Mouse (Mus musculus): ENCODE data around the gene Trex2. TPM values are rescaled to one million over a fixed set of nuclear protein-coding genes. Genes with fewer than 3 reads are reported as not detected.

Gene Trex2
- polyA plus RNA-seq, 1 experiment = not detected

GRCm38 (mm10) chrX:73432850-73433249 is 2.3 kb downstream of the Trex2 start:
- H3K36me3 ChIP-seq (ENCODE audit: control insufficient read depth, insufficient read depth) = no peaks in the 10 kb centered on the region
- H3K27me3 ChIP-seq (ENCODE audit: control insufficient read depth, insufficient read depth, insufficient read length) = no peaks in the 10 kb centered on the region
- TF ChIP-seq POLR2A (IDR thresholded peaks at IDR 0.05; ENCODE audit: insufficient read length, low read depth) (no peak), E2F4 (IDR thresholded peaks at IDR 0.05; ENCODE audit: insufficient read depth) (no peak), SRF (IDR thresholded peaks at IDR 0.05; ENCODE audit: control insufficient read depth, insufficient read length, low read depth) (no peak), MYOD1 (IDR thresholded peaks at IDR 0.05; ENCODE audit: control insufficient read depth in 1 of 3, insufficient read length in 2 of 3, low read depth in 2 of 3) (no peak), MAX (IDR thresholded peaks at IDR 0.05; ENCODE audit: low read depth) (no peak), TCF12 (IDR thresholded peaks at IDR 0.05; ENCODE audit: insufficient read depth, poor library complexity, severe bottlenecking) (no peak), REST (IDR thresholded peaks at IDR 0.05; ENCODE audit: insufficient read depth, insufficient read length) (no peak), POLR2AphosphoS2 (IDR thresholded peaks at IDR 0.05; ENCODE audit: insufficient read length, low read depth) (no peak)
- no peak overlapping the region for H3ac ChIP-seq (ENCODE audit: control insufficient read depth, insufficient read length)
- H3K4me2 ChIP-seq (ENCODE audit: low read depth) = no peak overlapping the region
- H3K79me2 ChIP-seq (ENCODE audit: control insufficient read depth, insufficient read depth) = no peaks in the 10 kb centered on the region
- H3K4me3 ChIP-seq = no peak overlapping the region

DNA sequence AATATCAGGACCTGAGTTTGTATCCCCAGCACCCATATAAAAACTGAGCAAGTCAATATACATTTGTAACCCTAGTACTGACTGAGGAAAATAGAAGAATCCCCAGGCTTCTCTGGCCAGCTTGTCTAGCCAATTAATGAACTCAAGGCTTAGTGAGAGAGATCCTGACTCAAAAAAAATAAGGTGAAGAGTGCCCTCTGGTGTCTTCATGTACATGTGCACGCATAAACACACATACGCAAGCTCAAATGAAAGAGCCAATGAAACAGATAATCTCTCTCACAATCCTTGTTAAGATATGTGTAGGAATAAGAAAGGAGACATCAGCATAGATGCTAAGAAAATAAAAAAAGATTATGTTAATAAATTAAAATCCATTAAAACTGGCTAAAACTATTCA is 5.1 kb downstream of the Trex2 start:
- H3K4me3 ChIP-seq = no peak overlapping the region
- no peaks in the 10 kb centered on the region for H3K79me2 ChIP-seq (ENCODE audit: control insufficient read depth, insufficient read depth)
- H3K4me2 ChIP-seq (ENCODE audit: low read depth) = no peak overlapping the region
- TF ChIP-seq MAX (IDR thresholded peaks at IDR 0.05; ENCODE audit: low read depth) (no peak), TCF3 (IDR thresholded peaks at IDR 0.05; ENCODE audit: insufficient read length, low read depth) (no peak), TCF12 (IDR thresholded peaks at IDR 0.05; ENCODE audit: insufficient read depth, poor library complexity, severe bottlenecking) (no peak), MYOD1 (IDR thresholded peaks at IDR 0.05; ENCODE audit: control insufficient read depth in 1 of 3, insufficient read length in 2 of 3, low read depth in 2 of 3) (no peak), CEBPB (IDR thresholded peaks at IDR 0.05; ENCODE audit: insufficient read depth, poor library complexity, severe bottlenecking) (no peak)
- no peaks in the 10 kb centered on the region for H3K27me3 ChIP-seq (ENCODE audit: control insufficient read depth, insufficient read depth, insufficient read length)
- no peak overlapping the region for H3ac ChIP-seq (ENCODE audit: control insufficient read depth, insufficient read length)
- no peaks in the 10 kb centered on the region for H3K36me3 ChIP-seq (ENCODE audit: control insufficient read depth, insufficient read depth)

DNA sequence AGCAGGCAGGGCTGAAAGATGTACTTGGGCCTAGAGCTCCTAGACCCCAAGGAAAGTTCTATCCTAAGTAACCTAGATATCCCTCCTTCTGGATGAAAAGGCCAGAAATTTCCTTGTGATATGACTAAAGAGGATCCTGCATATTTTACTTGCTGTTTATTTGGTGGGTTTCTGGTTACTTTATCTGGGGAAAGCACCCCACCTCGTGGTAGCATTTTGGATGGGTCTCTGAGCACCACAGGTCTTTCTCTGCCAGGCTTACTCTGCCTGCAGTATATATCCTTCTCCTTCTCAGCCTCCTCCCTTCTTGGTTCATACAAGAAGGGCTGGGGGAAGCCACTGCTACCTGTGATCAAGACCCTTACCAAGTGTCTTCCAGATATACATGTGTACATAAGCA is 22.4 kb downstream of the Trex2 start:
- no peak overlapping the region for H3K4me2 ChIP-seq (ENCODE audit: low read depth)
- no peak overlapping the region for H3ac ChIP-seq (ENCODE audit: control insufficient read depth, insufficient read length)
- peaks cover 5% of the 10 kb centered on the region for H3K27me3 ChIP-seq (ENCODE audit: control insufficient read depth, insufficient read depth, insufficient read length)
- H3K79me2 ChIP-seq (ENCODE audit: control insufficient read depth, insufficient read depth) = no peaks in the 10 kb centered on the region
- TF ChIP-seq USF1 (IDR thresholded peaks at IDR 0.05; ENCODE audit: low read depth) (no peak), TCF12 (IDR thresholded peaks at IDR 0.05; ENCODE audit: insufficient read depth, poor library complexity, severe bottlenecking) (no peak), REST (IDR thresholded peaks at IDR 0.05; ENCODE audit: insufficient read depth, insufficient read length) (no peak), CEBPB (IDR thresholded peaks at IDR 0.05; ENCODE audit: insufficient read depth, poor library complexity, severe bottlenecking) (no peak), SRF (IDR thresholded peaks at IDR 0.05; ENCODE audit: control insufficient read depth, insufficient read length, low read depth) (no peak), E2F4 (IDR thresholded peaks at IDR 0.05; ENCODE audit: insufficient read depth) (no peak), MAX (IDR thresholded peaks at IDR 0.05; ENCODE audit: low read depth) (no peak), TCF3 (IDR thresholded peaks at IDR 0.05; ENCODE audit: insufficient read length, low read depth) (no peak), POLR2A (IDR thresholded peaks at IDR 0.05; ENCODE audit: insufficient read length, low read depth) (no peak), POLR2AphosphoS2 (IDR thresholded peaks at IDR 0.05; ENCODE audit: insufficient read length, low read depth) (no peak), MYOG (IDR thresholded peaks at IDR 0.05; ENCODE audit: control insufficient read depth in 1 of 3, insufficient read depth in 1 of 3, insufficient read length in 2 of 3, low read depth in 2 of 3) (no peak), MYOD1 (IDR thresholded peaks at IDR 0.05; ENCODE audit: control insufficient read depth in 1 of 3, insufficient read length in 2 of 3, low read depth in 2 of 3) (no peak)
- no peak overlapping the region for H3K4me3 ChIP-seq
- H3K36me3 ChIP-seq (ENCODE audit: control insufficient read depth, insufficient read depth) = no peaks in the 10 kb centered on the region

DNA sequence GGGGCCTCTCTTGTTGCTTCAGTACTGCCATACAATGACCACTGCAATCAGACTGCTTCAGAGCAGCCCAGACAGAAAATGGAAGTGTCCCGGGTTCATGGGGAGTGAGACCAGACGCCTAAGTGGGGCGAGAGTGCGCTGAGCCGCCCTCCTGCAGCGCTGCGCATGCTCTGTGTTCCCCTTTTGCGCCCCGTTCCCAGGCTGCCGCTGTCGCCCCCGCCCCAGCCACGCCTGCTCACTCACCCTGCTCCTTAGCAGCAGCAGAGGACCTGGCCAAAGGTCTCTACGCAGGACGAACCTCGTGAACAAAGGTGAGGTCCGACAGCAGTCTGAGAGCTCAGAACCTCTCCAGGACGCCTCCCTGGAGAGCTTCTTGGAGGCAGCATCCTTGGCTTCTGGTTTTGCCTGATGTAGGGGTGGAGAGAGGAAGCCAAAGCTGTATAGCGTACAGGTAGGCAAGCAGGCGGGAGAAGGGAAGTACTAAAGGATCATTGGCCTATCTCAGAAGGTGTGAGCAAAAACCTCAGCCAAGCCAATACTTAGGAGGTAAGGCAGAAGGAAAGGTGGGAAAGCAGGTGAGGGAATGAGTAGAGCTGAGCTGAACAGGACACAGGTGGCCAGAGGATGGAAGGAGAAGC is 24.1 kb downstream of the Trex2 start, which contains the start of gene Zfp92:
Zfp92 (plus strand) TSS at position 217 of the 638 bp plus-strand sequence.
- Histone ChIP-seq H3K79me2 (ENCODE audit: control insufficient read depth, insufficient read depth) (no peaks in the 10 kb centered on the region), H3K27me3 (ENCODE audit: control insufficient read depth, insufficient read depth, insufficient read length) (peaks cover 5% of the 10 kb centered on the region), H3K4me3 (no peak within 1 kb of the TSS), H3ac (ENCODE audit: control insufficient read depth, insufficient read length) (no peak within 1 kb of the TSS), H3K36me3 (ENCODE audit: control insufficient read depth, insufficient read depth) (no peaks in the 10 kb centered on the region), H3K4me2 (ENCODE audit: low read depth) (peak within 1 kb of the TSS; percentile 38)
- TF ChIP-seq MAX (IDR thresholded peaks at IDR 0.05; ENCODE audit: low read depth) (no peak), POLR2AphosphoS2 (IDR thresholded peaks at IDR 0.05; ENCODE audit: insufficient read length, low read depth) (no peak), TCF3 (IDR thresholded peaks at IDR 0.05; ENCODE audit: insufficient read length, low read depth) (no peak), CEBPB (IDR thresholded peaks at IDR 0.05; ENCODE audit: insufficient read depth, poor library complexity, severe bottlenecking) (no peak)

GRCm38 (mm10) chrX:73401616-73402015 is 33.5 kb downstream of the Trex2 start:
- Histone ChIP-seq H3ac (ENCODE audit: control insufficient read depth, insufficient read length) (no peak overlapping the region), H3K79me2 (ENCODE audit: control insufficient read depth, insufficient read depth) (no peaks in the 10 kb centered on the region), H3K36me3 (ENCODE audit: control insufficient read depth, insufficient read depth) (no peaks in the 10 kb centered on the region), H3K4me2 (ENCODE audit: low read depth) (no peak overlapping the region), H3K4me3 (no peak overlapping the region), H3K27me3 (ENCODE audit: control insufficient read depth, insufficient read depth, insufficient read length) (no peaks in the 10 kb centered on the region)
- no peak for TF ChIP-seq USF1 (IDR thresholded peaks at IDR 0.05; ENCODE audit: low read depth)
